Mouse (Mus musculus) stomach, embryonic 16.5 days (tissue): ENCODE measurements around the gene Cip2a. TPM values are rescaled to one million over a fixed set of nuclear protein-coding genes. Genes with fewer than 3 reads are reported as not detected.

ENCODE experiments used
- ATAC-seq: fragments of 200-750 bp; cut with Nextera tagmentation; 2 replicates; pipeline ENCODE4 v1.8.0; 2017; ENCODE audit warnings: moderate number of reproducible peaks, moderate TSS enrichment; ENCODE audit not compliant: insufficient read depth, low FRiP score
- H3K27ac ChIP-seq: fragments of 300-500 bp; sonication (generic); 2 replicates; pipeline ENCODE4 v1.5.1; 2014; ENCODE audit warnings: low read length
- H3K27me3 ChIP-seq: fragments of 300-500 bp; sonication (generic); 2 replicates; pipeline ENCODE4 v1.6.1; 2014; ENCODE audit warnings: low read length, control low read depth, mixed read lengths; ENCODE audit not compliant: control insufficient read depth, insufficient read depth
- H3K36me3 ChIP-seq: fragments of 300-500 bp; sonication (generic); 2 replicates; pipeline ENCODE4 v1.6.1; 2014; ENCODE audit warnings: low read length; ENCODE audit not compliant: control insufficient read depth, insufficient read depth
- H3K4me1 ChIP-seq: fragments of 300-500 bp; sonication (generic); 2 replicates; pipeline ENCODE4 v1.6.1; 2014; ENCODE audit warnings: low read length, control low read depth, mixed read lengths; ENCODE audit not compliant: control insufficient read depth, insufficient read depth
- H3K4me2 ChIP-seq: fragments of 300-500 bp; sonication (generic); 2 replicates; pipeline ENCODE4 v1.6.1; 2014; ENCODE audit warnings: low read depth, low read length, mixed read lengths
- H3K4me3 ChIP-seq: fragments of 300-500 bp; sonication (generic); replicated peaks from 2 replicates; pipeline ENCODE4 v1.5.1; 2014; ENCODE audit warnings: mild to moderate bottlenecking, low read length
- H3K9ac ChIP-seq: fragments of 300-500 bp; sonication (generic); 2 replicates; pipeline ENCODE4 v1.6.1; 2014; ENCODE audit warnings: low read length
- H3K9me3 ChIP-seq: fragments of 300-500 bp; sonication (generic); replicated peaks from 2 replicates; pipeline ENCODE4 v1.6.1; 2016; ENCODE audit warnings: low read length, control low read depth; ENCODE audit not compliant: control insufficient read depth
- WGBS: fragments of 180-500 bp; shearing (Covaris S2); extraction: QIAGEN DNeasy Blood & Tissue Kit; methylation state at CpG from one replicate; pipeline ENCODE4 v1.1.7; 2014; 5-methylcytosine and 5-hydroxymethylcytosine counted together
- polyA plus RNA-seq: library from polyadenylated mRNA; unstranded; fragments of >200 nt; fragmentation: Nextera tagmentation; extraction: Ambion mirVana; gene quantifications from 2 replicates; pipeline ENCODE4 v1.2.1, GENCODE M21; 2015

Cip2a gene
- polyA plus RNA-seq, 1 experiment from 2014 or later, result 24.1 TPM

GRCm38 (mm10) chr16:49004151-49004550, 10.2 kb downstream of the Cip2a start:
- Histone ChIP-seq H3K4me2 (no peak overlapping the region), H3K27ac (no peak overlapping the region), H3K36me3 (peaks cover 5% of the 10 kb centered on the region; the same call in 1 of the 2 replicates), H3K9me3 (no peaks in the 10 kb centered on the region), H3K27me3 (no peaks in the 10 kb centered on the region), H3K4me3 (no peak overlapping the region), H3K9ac (no peak overlapping the region), H3K4me1 (no peaks in the 10 kb centered on the region)
- ATAC-seq, result no peak
- 89% methylated on average over 5 of the region's 5 CpGs for WGBS

- Histone ChIP-seq H3K27me3 (no peaks in the 10 kb centered on the region), H3K36me3 (peaks cover 7% of the 10 kb centered on the region; the same call in 1 of the 2 replicates), H3K9me3 (no peaks in the 10 kb centered on the region), H3K9ac (no peak overlapping the region), H3K4me1 (no peaks in the 10 kb centered on the region), H3K27ac (no peak overlapping the region), H3K4me3 (no peak overlapping the region), H3K4me2 (no peak overlapping the region)
- no peak for ATAC-seq
- 77% methylated on average over 5 of the region's 5 CpGs for WGBS
Observed at GRCm38 (mm10) chr16:49016620-49017332, 22.8 kb downstream of the Cip2a start.

GRCm38 (mm10) chr16:49035852-49036251, 41.9 kb downstream of the Cip2a start:
- H3K27me3 ChIP-seq, result no peaks in the 10 kb centered on the region
- no peak overlapping the region for H3K4me3 ChIP-seq
- H3K4me1 ChIP-seq, result no peaks in the 10 kb centered on the region
- whole genome bisulfite sequencing, result 77% methylated on average over 4 of the region's 4 CpGs
- no peak overlapping the region for H3K4me2 ChIP-seq
- no peak overlapping the region for H3K27ac ChIP-seq
- no peaks in the 10 kb centered on the region for H3K36me3 ChIP-seq
- ATAC-seq, result no peak
- H3K9ac ChIP-seq, result no peak overlapping the region
- no peaks in the 10 kb centered on the region for H3K9me3 ChIP-seq

- Histone ChIP-seq H3K9ac (no peak overlapping the region), H3K27ac (no peak overlapping the region)
- WGBS, result 72% methylated on average over 4 of the region's 4 CpGs
Observed at GRCm38 (mm10) chr16:49037771-49038170, 43.8 kb downstream of the Cip2a start.

GRCm38 (mm10) chr16:49040554-49041221, 46.7 kb downstream of the Cip2a start:
- H3K27ac ChIP-seq, result no peak overlapping the region
- no peak overlapping the region for H3K4me3 ChIP-seq
- no peaks in the 10 kb centered on the region for H3K9me3 ChIP-seq
- no peaks in the 10 kb centered on the region for H3K27me3 ChIP-seq
- no peak overlapping the region for H3K4me2 ChIP-seq
- no peak for ATAC-seq
- no peak overlapping the region for H3K9ac ChIP-seq
- 77% methylated on average over 3 of the region's 3 CpGs for WGBS
- H3K36me3 ChIP-seq, result no peaks in the 10 kb centered on the region
- no peaks in the 10 kb centered on the region for H3K4me1 ChIP-seq

More at GRCm38 (mm10) chr16:49037771-49038170, 43.8 kb downstream of the Cip2a start:
- Histone ChIP-seq H3K4me2 (no peak overlapping the region), H3K4me1 (no peaks in the 10 kb centered on the region), H3K36me3 (no peaks in the 10 kb centered on the region), H3K9me3 (no peaks in the 10 kb centered on the region), H3K4me3 (no peak overlapping the region), H3K27me3 (no peaks in the 10 kb centered on the region)
- ATAC-seq, result no peak

- H3K9me3 ChIP-seq, result no peaks in the 10 kb centered on the region
- no peak overlapping the region for H3K4me3 ChIP-seq
- no peaks in the 10 kb centered on the region for H3K36me3 ChIP-seq
- ATAC-seq, result no peak
- no peak overlapping the region for H3K4me2 ChIP-seq
- H3K4me1 ChIP-seq, result no peaks in the 10 kb centered on the region
- no peak overlapping the region for H3K9ac ChIP-seq
- H3K27ac ChIP-seq, result no peak overlapping the region
- H3K27me3 ChIP-seq, result no peaks in the 10 kb centered on the region
Observed at GRCm38 (mm10) chr16:49049214-49049613, 55.2 kb downstream of the Cip2a start.

GRCm38 (mm10) chr16:49057186-49057585, 63.2 kb downstream of the Cip2a start, which contains the start of gene Myh15:
Myh15 (plus strand) TSS chr16:49057486.
- Histone ChIP-seq H3K4me3 (no peak within 1 kb of the TSS), H3K4me1 (no peaks in the 10 kb centered on the region), H3K27ac (no peak within 1 kb of the TSS), H3K27me3 (no peaks in the 10 kb centered on the region), H3K9me3 (no peaks in the 10 kb centered on the region), H3K4me2 (no peak within 1 kb of the TSS), H3K9ac (no peak within 1 kb of the TSS), H3K36me3 (no peaks in the 10 kb centered on the region)
- no peak for ATAC-seq
- WGBS, result 86% methylated on average over 1 of the region's 1 CpGs

Other genes with a start within 250 kb of the Cip2a start
- gene Trat1, start 222.2 kb upstream of the Cip2a start, polyA plus RNA-seq, result 0.08 TPM in 1 of 2 replicates, not detected in the other
- not detected in 2 replicates for gene Retnlb, start 177.3 kb upstream of the Cip2a start, polyA plus RNA-seq
- gene Retnla, start 151.6 kb upstream of the Cip2a start, polyA plus RNA-seq, result not detected in 2 replicates
- 13.9 and 21.2 TPM in 2 replicates for gene Retnlg, start 121.6 kb upstream of the Cip2a start, polyA plus RNA-seq
- 18.2 and 19.6 TPM in 2 replicates for gene Dzip3, start within 50 bp of the Cip2a start, polyA plus RNA-seq
- gene Myh15, start 63.3 kb downstream of the Cip2a start, polyA plus RNA-seq, result not detected in 2 replicates